Mouse (Mus musculus) midbrain, embryonic 13.5 days (tissue): ENCODE data around the gene Txndc16. TPM values are rescaled to one million over a fixed set of nuclear protein-coding genes. Genes with fewer than 3 reads are reported as not detected.

Experiments
- ATAC-seq: fragments of 200-750 bp; cut with Nextera tagmentation; 2 replicates; pipeline ENCODE4 v1.8.0; 2017; ENCODE audit warnings: mild to moderate bottlenecking, moderate TSS enrichment, moderate library complexity
- H3K27ac ChIP-seq: fragments of 300-500 bp; sonication (generic); 2 replicates; pipeline ENCODE4 v1.5.1; 2015; ENCODE audit warnings: inconsistent platforms, mild to moderate bottlenecking, moderate library complexity
- H3K27me3 ChIP-seq: fragments of 300-500 bp; sonication (generic); 2 replicates; pipeline ENCODE4 v1.6.1; 2015; ENCODE audit warnings: mild to moderate bottlenecking, inconsistent platforms
- H3K36me3 ChIP-seq: fragments of 300-500 bp; sonication (generic); 2 replicates; pipeline ENCODE4 v1.6.1; 2015; ENCODE audit warnings: mild to moderate bottlenecking, inconsistent platforms
- H3K4me1 ChIP-seq: fragments of 300-500 bp; sonication (generic); replicated peaks from 2 replicates; pipeline ENCODE4 v1.6.1; 2015; ENCODE audit warnings: inconsistent platforms
- H3K4me2 ChIP-seq: fragments of 300-500 bp; sonication (generic); replicated peaks from 2 replicates; pipeline ENCODE4 v1.6.1; 2015; ENCODE audit warnings: moderate library complexity, mild to moderate bottlenecking, inconsistent platforms
- H3K4me3 ChIP-seq: fragments of 300-500 bp; sonication (generic); replicated peaks from 2 replicates; pipeline ENCODE4 v1.5.1; 2015; ENCODE audit warnings: mild to moderate bottlenecking, inconsistent platforms
- H3K9ac ChIP-seq: fragments of 300-500 bp; sonication (generic); replicated peaks from 2 replicates; pipeline ENCODE4 v1.6.1; 2015; ENCODE audit warnings: mild to moderate bottlenecking, inconsistent platforms
- H3K9me3 ChIP-seq: fragments of 300-500 bp; sonication (generic); 2 replicates; pipeline ENCODE4 v1.6.1; 2016; ENCODE audit warnings: mild to moderate bottlenecking, inconsistent platforms
- WGBS: fragments of 180-500 bp; shearing (Covaris S2); methylation state at CpG from one replicate; pipeline ENCODE4 v1.1.7; 2015; 5-methylcytosine and 5-hydroxymethylcytosine counted together
- polyA plus RNA-seq: library from polyadenylated mRNA; unstranded; fragments of >200 nt; fragmentation: Nextera tagmentation; extraction: Ambion mirVana; gene quantifications from 2 replicates; pipeline ENCODE4 v1.2.1, GENCODE M21; 2015

The Txndc16 gene
- polyA plus RNA-seq, 1 experiment from 2014 or later = 29.9 TPM

- H3K27me3 ChIP-seq = no peaks in the 10 kb centered on the region
- ATAC-seq = no peak
- H3K36me3 ChIP-seq = peaks cover 15% of the 10 kb centered on the region; the same call in 1 of the 2 replicates
- no peak overlapping the region for H3K27ac ChIP-seq
- no peaks in the 10 kb centered on the region for H3K9me3 ChIP-seq
- H3K4me1 ChIP-seq = no peaks in the 10 kb centered on the region
- H3K4me2 ChIP-seq = no peak overlapping the region
- H3K9ac ChIP-seq = no peak overlapping the region
- no peak overlapping the region for H3K4me3 ChIP-seq
- 80% methylated on average over 17 of the region's 17 CpGs for WGBS
Measured at GRCm38 (mm10) chr14:45140344-45141080, 79.6 kb downstream of the Txndc16 start.

DNA sequence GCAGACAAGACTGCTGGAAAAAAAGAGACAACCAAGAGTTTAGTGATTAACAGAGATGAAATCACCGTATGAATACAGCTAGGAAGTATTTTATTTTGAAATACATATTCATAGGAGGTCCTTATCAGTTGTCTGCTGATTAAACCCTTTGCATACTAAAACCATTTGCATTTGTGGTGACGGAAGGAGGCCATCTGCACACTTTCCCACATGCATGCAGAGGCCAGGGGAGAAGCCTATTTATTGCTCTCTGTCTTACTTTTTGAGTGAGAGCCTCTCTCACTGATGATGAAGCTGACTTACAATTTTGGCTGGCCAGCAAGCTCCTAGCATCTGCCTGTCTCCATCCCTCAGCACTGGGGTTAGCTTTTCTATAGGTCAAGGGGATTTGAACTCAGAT is 84.2 kb downstream of the Txndc16 start:
- Histone ChIP-seq H3K4me3 (no peak overlapping the region), H3K27me3 (no peaks in the 10 kb centered on the region), H3K4me1 (no peaks in the 10 kb centered on the region), H3K9ac (no peak overlapping the region), H3K4me2 (no peak overlapping the region), H3K9me3 (no peaks in the 10 kb centered on the region), H3K36me3 (peaks cover 24% of the 10 kb centered on the region; the same call in 1 of the 2 replicates), H3K27ac (no peak overlapping the region)
- ATAC-seq = no peak
- 80% methylated on average over 2 of the region's 2 CpGs for WGBS

DNA sequence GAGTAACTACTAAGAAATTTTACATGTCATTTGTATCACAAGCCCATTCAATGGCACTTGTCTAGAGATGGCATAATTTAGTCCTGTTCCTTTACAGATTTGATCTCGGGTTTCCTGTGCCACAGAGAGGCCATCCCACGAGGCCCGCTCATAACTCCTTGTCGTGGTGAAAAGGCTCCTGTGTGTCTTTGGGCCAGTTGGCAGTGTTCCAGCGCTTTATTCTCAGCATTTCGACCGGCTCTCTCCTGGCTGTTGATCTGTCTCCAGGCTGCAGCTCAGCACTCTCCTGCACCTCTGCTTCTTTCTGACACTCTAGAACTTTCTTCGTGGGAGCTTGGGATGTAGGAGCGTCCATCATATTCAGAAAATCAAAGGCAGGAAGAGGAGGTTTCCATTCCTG is 84.6 kb downstream of the Txndc16 start:
- H3K36me3 ChIP-seq = peaks cover 22% of the 10 kb centered on the region; the same call in 1 of the 2 replicates
- no peak overlapping the region for H3K9ac ChIP-seq
- H3K4me1 ChIP-seq = no peaks in the 10 kb centered on the region
- no peak overlapping the region for H3K27ac ChIP-seq
- H3K4me2 ChIP-seq = no peak overlapping the region
- no peak for ATAC-seq
- H3K27me3 ChIP-seq = no peaks in the 10 kb centered on the region
- H3K4me3 ChIP-seq = no peak overlapping the region
- 61% methylated on average over 9 of the region's 9 CpGs for WGBS
- H3K9me3 ChIP-seq = no peaks in the 10 kb centered on the region

DNA sequence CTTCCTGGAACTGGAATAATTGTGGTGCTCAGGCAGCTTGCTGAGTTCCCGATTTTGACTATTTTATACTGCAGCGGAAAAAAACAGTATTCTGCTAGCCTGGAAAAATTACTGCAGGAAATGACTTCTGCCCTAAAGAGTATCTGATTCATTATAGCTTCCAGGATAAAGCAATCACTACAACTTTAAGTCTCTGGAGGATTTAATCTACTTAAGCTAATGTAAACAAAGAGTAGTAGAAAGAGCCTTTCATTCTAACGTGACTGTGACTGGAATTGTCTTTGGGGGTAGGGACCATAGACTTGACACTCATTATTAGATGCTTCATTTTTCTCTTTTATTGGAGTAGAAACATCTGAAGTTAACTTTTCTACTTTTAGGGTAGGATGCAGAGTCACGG is 101.8 kb downstream of the Txndc16 start:
- H3K27me3 ChIP-seq = no peaks in the 10 kb centered on the region
- H3K4me1 ChIP-seq = no peaks in the 10 kb centered on the region; the same call in 1 of the 2 replicates
- no peak overlapping the region for H3K4me3 ChIP-seq
- WGBS = 61% methylated on average over 4 of the region's 4 CpGs
- H3K36me3 ChIP-seq = no peaks in the 10 kb centered on the region
- ATAC-seq = no peak
- no peak overlapping the region for H3K27ac ChIP-seq
- H3K9ac ChIP-seq = no peak overlapping the region
- no peak overlapping the region for H3K4me2 ChIP-seq
- no peaks in the 10 kb centered on the region for H3K9me3 ChIP-seq

- H3K9ac ChIP-seq = no peak overlapping the region
- no peaks in the 10 kb centered on the region for H3K36me3 ChIP-seq
- no peak overlapping the region for H3K4me3 ChIP-seq
- no peaks in the 10 kb centered on the region for H3K9me3 ChIP-seq
- no peak overlapping the region for H3K4me2 ChIP-seq
- no peaks in the 10 kb centered on the region for H3K27me3 ChIP-seq
- ATAC-seq = no peak
- no peaks in the 10 kb centered on the region for H3K4me1 ChIP-seq
- no peak overlapping the region for H3K27ac ChIP-seq
- 92% methylated on average over 8 of the region's 8 CpGs for WGBS
Measured at GRCm38 (mm10) chr14:45102201-45102600, 117.9 kb downstream of the Txndc16 start.

GRCm38 (mm10) chr14:45092327-45092726 is 127.8 kb downstream of the Txndc16 start:
- Histone ChIP-seq H3K9ac (no peak overlapping the region), H3K4me3 (no peak overlapping the region), H3K27ac (no peak overlapping the region), H3K27me3 (no peaks in the 10 kb centered on the region), H3K36me3 (no peaks in the 10 kb centered on the region), H3K4me2 (no peak overlapping the region), H3K4me1 (no peaks in the 10 kb centered on the region), H3K9me3 (no peaks in the 10 kb centered on the region)
- ATAC-seq = no peak
- 96% methylated on average over 3 of the region's 3 CpGs for WGBS

GRCm38 (mm10) chr14:45090011-45090410 is 130.1 kb downstream of the Txndc16 start:
- no peak overlapping the region for H3K9ac ChIP-seq
- H3K36me3 ChIP-seq = no peaks in the 10 kb centered on the region
- 89% methylated on average over 4 of the region's 4 CpGs for WGBS
- no peaks in the 10 kb centered on the region for H3K4me1 ChIP-seq
- H3K4me3 ChIP-seq = no peak overlapping the region
- H3K4me2 ChIP-seq = no peak overlapping the region
- no peaks in the 10 kb centered on the region for H3K9me3 ChIP-seq
- H3K27ac ChIP-seq = no peak overlapping the region
- ATAC-seq = no peak
- H3K27me3 ChIP-seq = no peaks in the 10 kb centered on the region

DNA sequence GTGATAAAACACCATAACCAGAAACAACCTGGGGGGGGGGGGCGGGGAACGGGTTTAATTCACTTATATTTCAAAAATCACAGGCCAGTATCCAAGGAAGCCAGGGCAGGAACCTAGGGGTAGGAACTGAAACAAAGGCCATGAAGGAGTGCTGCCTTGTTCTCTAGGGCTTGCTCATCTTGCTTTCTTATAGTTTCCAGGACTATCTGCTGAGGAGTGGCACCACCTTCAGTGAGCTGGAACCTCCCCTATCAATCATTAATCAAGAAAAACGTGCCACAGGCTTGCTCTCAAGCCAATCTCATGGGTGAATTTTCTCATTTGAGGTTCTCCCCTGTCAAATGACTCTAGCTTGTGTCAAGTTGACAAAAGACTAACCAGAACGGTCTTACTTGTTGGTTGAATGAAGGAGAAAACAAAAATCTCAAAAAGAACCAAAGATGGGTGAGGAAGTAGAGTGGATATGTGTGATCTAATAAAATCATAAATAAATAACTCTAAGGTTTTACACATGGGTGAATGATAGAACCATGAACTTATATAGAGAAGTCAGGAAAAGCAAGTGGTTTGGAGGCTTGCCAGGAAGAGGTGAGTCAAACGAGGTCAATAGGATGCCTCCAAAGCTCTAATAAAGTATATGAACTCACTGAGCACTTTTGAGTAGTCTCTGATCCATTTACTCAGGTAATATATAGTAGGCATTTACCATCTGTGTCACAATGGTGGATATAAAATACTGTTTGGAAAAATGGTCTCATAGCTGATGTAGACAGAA is 134.3 kb downstream of the Txndc16 start:
- Histone ChIP-seq H3K36me3 (no peaks in the 10 kb centered on the region), H3K4me1 (no peaks in the 10 kb centered on the region), H3K9me3 (no peaks in the 10 kb centered on the region), H3K4me3 (no peak overlapping the region), H3K27ac (no peak overlapping the region), H3K9ac (no peak overlapping the region), H3K27me3 (no peaks in the 10 kb centered on the region), H3K4me2 (no peak overlapping the region)
- 80% methylated on average over 5 of the region's 5 CpGs for WGBS
- ATAC-seq = no peak

GRCm38 (mm10) chr14:45084656-45085280 is 135.4 kb downstream of the Txndc16 start:
- no peaks in the 10 kb centered on the region for H3K4me1 ChIP-seq
- no peak for ATAC-seq
- H3K4me3 ChIP-seq = no peak overlapping the region
- H3K4me2 ChIP-seq = no peak overlapping the region
- no peaks in the 10 kb centered on the region for H3K36me3 ChIP-seq
- no peak overlapping the region for H3K27ac ChIP-seq
- H3K9ac ChIP-seq = no peak overlapping the region
- no peaks in the 10 kb centered on the region for H3K9me3 ChIP-seq
- WGBS = 91% methylated on average over 5 of the region's 5 CpGs
- H3K27me3 ChIP-seq = no peaks in the 10 kb centered on the region

DNA sequence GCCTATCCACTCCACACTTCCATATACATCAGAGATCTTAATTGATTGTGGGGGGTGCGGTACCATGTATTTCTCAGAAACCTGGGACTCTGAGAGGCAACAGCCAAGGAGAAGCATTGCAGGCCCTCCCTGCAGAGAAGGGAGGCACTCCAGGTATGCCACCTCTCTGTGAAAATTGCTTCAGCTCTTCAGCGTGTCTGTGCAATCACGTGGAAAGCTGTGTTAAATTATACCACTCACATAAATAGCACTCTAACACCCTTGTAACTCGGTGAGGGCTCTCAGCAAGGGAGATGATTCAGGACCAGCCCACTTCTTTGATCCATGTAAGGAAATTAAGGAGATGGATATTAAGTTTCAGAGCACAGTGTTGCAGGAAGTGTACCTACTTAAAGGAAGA is 136.6 kb downstream of the Txndc16 start:
- H3K4me2 ChIP-seq = no peak overlapping the region
- H3K27me3 ChIP-seq = no peaks in the 10 kb centered on the region
- ATAC-seq = no peak
- no peaks in the 10 kb centered on the region for H3K9me3 ChIP-seq
- H3K4me1 ChIP-seq = no peaks in the 10 kb centered on the region
- no peak overlapping the region for H3K27ac ChIP-seq
- H3K9ac ChIP-seq = no peak overlapping the region
- H3K4me3 ChIP-seq = no peak overlapping the region
- WGBS = 64% methylated on average over 4 of the region's 4 CpGs
- H3K36me3 ChIP-seq = no peaks in the 10 kb centered on the region
